Mouse (Mus musculus): Measurements from ENCODE around the gene Hexa.

Hexa gene

GRCm38 (mm10) chr9:59553719-59554118 is 14.4 kb downstream of the Hexa start:
- DNase-seq (ENCODE audit: low spot score in 2 of 2), result no peak

DNA sequence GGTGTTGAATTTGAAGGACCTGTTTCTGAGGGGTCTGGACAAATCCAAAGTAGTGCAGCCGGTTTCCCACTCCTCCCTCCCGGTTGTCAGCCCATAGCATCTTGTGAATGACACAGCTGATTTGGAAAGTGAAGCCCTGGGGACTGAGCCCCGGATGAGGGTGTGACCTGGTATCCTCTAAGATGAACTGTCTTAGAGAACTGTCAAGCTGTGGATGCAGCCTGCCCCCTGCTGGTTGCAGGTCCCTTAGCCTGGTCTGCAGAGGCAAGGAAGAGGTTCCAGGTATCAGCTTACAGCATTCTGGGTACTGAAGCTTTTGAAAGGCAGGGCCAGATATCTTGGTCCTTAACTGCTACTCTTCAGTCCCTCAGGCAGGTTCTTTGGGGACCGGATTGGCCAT is 26.3 kb downstream of the Hexa start:
- peak; percentile 74 to 82 for DNase-seq (ENCODE audit: low spot score in 2 of 2)

- peak; percentile 69 to 80 for DNase-seq (ENCODE audit: low spot score in 2 of 2)
Observed at GRCm38 (mm10) chr9:59567111-59567510, 27.8 kb downstream of the Hexa start.

GRCm38 (mm10) chr9:59571852-59572251 is 32.5 kb downstream of the Hexa start:
- DNase-seq (ENCODE audit: low spot score in 2 of 2), result no peak

DNA sequence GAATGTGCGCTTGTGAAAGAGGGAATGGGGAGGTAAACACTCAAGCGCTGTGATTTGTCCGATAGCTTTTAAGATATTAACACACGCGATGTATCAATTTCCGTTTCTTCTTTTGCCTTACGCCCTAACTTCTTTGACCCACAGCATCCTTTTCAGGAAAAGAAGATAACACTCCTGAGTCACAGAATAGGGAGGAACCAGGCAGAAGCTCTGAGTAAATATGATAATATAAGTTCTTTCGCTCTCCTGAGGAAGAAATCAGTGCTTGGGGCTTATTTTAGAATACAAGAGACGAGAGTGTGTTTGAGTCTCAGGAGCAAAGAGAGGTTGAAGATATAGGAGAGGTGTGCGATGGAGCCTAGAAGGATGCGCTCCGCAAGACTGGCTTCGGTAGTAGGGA is 38.1 kb downstream of the Hexa start:
- no peak for DNase-seq (ENCODE audit: low spot score in 2 of 2)

DNA sequence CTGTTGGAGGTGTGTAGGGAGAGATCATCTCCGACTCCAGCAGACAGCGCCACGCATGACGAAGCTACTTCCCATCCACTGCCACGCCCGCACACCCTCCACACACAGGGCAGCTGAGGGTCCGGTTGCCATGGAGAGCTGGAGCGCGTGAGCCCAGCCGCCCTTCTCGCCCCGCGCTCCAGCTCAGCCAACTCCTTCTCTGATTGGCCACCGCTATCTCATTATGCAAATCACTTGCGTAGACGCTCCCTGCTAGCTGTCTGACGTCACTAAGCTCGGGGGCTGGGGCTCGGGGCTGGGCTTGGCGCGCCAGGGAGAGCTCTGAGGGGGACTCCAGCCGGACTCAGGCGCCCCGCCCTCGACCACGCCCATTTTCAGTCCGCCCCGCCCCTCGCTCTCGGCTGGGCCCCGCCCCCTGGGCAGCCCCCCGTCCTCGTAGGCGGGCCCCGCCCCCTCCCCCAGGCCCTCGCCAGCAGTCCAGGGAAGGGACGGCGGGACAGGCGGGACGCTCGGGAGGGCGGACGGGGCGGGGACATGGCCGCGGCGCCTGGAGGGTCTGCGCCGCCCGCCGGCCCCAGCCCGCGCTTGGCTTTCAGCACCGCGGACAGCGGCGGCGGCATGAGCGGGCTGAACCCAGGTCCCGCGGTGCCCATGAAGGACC is 38.6 kb downstream of the Hexa start, which contains the start of gene Celf6:
Gene Celf6, plus strand, starts transcription at position 74 of the 661 bp plus-strand sequence.
- peak; percentile 97 for DNase-seq (ENCODE audit: low spot score in 2 of 2)

DNA sequence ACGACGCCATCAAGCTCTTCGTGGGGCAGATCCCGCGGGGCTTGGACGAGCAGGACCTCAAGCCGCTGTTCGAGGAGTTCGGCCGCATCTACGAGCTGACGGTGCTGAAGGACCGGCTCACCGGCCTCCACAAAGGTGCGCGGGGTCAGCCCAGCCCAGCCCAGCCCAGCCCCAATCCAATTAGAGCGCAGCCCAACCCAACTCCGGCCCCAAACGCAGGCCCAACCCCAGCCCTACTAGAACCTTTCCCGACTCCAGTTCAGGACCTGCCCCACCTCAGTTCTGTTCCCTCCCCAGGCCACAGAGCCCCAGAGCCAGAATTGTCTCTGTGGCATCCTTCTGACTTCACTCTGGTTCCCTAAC is 39.1 kb downstream of the Hexa start:
- no peak for DNase-seq (ENCODE audit: low spot score in 2 of 2)

DNA sequence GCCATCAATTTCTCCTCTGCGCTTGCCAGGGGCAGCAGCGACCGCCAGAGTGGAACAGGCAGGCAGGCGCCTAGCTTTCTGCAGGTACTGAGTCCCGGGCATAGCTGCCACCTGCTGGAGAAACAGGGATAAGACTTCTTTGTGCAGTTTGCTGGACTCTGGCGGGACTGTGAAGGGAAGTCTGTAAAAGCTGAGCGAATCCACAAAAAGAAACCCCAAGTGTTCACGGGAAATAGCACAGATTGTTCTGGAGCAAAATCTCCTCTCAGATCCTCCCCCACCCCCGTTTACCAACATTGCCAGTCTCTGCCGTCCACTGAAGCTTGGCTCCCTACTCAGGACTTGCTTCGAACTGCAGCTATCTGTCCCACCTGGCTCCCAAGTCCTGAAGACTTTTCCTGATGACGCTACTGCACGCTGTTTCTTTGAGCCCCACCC is 45.5 kb downstream of the Hexa start:
- DNase-seq (ENCODE audit: low spot score in 2 of 2), result peak; percentile 90

- DNase-seq (ENCODE audit: low spot score in 2 of 2), result peak; percentile 75 to 84
Observed at GRCm38 (mm10) chr9:59588252-59588651, 48.9 kb downstream of the Hexa start.

DNA sequence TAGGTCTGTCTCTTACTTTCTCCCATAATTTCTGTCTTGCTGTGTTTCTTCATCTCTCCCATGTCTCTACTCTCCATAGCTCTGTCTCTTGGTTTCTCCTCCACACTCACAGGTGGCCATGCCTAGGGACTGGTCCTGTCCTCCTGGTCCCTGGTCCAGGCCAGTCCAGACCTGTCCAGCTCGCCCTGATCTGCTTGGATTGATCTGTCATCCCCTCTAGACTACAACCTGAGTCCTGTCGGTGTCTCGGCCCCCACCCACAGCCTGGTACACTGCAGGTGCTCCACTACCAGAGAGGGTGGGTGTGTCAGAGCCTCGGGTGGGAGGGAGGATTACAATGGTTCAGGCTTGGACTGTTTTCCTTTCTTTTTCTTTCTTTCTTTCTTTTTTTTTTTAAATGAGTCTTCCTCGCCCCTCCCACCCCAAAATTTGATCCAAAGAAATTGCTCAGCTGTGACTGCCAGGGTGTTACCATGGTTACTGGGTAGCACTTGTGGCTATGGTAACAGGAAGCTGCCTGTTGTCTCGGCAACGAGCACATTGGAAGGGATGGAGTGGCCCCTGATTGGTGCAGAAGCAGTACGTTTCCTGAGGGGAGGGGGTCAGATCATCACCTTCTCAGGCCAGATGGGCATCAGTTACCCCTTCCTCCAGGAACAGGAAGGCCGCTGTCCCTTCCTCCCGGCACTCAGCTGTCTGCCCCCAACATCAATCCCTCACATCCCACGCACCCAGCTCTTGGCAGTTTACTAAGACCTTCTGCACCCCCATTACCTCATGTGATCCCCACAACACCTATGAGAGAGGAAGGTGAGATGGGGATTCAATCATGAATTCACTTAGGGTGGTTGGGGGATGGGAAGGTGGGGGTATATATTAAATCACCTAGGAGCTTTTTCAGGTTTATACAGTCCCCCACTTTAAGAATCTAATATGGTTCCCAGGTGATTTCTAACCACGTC is 49.7 kb downstream of the Hexa start:
- peak; percentile 90 to 96 for DNase-seq (ENCODE audit: low spot score in 2 of 2)

DNA sequence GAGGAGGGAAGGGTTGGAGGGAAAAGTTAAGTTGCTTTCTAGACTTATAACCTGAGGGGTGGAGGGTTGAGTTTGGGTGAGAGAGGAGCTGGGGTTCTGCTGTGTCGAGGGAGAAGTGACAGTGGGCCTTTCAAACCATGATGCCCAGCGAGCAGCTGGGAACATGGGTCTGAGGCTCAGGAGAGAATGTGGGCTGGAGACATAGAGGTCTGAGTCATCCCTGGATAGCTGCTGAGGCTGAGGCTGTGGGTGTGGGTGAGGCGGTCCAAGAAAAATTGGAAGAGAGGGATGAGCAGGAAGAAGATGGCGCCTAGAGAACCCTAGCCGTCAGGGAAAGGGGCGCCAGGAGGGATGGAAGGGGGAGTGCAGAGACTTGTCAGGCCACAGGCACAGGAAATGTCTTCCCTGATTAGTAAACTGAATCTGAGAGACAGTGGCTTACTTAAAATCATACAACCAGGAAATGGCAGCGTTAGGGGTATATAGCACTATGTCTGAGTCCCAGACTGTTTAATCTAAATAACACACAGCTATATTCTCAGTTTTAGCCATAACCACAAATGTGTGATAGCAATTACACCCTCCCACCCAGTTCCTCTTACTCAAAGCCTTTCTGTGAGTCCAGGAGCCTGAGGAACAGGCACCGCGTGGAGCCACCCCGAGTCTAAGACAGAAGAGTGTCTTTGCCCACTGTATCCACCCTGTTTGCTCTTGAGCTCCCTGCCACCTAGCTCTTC is 50.5 kb downstream of the Hexa start:
- peak; percentile 47 to 60 for DNase-seq (ENCODE audit: low spot score in 2 of 2)

DNA sequence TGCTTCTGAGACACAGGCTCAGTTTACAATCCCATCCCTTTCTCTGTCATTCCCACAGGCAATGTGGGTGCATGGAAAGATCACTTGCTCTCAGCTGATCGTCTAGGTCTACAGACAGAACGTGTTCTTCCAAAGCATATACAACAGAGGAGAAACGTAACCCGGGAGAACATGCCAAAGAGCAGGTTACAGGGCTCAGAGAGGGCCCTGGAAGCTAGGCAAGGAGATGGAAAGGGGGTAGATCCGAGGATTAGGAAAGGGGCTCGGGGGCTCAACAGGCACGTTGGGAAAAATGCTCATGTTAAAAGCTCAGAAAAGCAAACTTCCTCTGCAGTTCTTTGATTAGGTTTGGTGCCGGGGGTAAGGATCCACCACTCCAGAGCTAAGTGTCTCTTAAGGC is 62.3 kb downstream of the Hexa start:
- no peak for DNase-seq (ENCODE audit: low spot score in 2 of 2)

DNA sequence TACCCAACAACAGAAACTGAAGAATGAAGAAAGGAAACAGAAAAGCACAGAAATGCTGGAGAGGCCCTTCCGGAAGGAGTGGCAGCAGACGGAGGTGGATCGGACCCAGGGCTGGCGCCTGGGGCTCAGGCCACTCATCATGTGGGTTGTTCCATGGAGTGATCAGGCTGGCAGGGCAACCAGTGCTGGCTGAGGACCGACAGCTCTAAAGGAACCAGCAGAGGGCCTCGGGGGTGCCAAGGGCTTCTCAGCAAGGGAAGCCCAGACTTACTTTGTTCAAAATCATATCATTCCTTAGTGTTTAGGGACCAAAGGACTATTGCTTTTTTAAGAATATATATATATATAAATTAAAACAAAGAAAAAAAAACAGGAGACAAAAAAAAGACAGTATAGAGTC is 66.6 kb downstream of the Hexa start:
- peak in 1 of 2 experiments; percentile 39 for DNase-seq (ENCODE audit: low spot score in 2 of 2)

- no peak for DNase-seq (ENCODE audit: low spot score in 2 of 2)
Observed at GRCm38 (mm10) chr9:59610950-59611349, 71.6 kb downstream of the Hexa start.

Data from right cerebral cortex, postnatal 10 days (tissue).